Mouse (Mus musculus): ENCODE measurements around the gene St3gal3. TPM values are rescaled to one million over a fixed set of nuclear protein-coding genes. Genes with fewer than 3 reads are reported as not detected.

The St3gal3 gene
- total RNA-seq, 2 experiments from 2014 or later = 37.6 to 38.3 TPM

DNA sequence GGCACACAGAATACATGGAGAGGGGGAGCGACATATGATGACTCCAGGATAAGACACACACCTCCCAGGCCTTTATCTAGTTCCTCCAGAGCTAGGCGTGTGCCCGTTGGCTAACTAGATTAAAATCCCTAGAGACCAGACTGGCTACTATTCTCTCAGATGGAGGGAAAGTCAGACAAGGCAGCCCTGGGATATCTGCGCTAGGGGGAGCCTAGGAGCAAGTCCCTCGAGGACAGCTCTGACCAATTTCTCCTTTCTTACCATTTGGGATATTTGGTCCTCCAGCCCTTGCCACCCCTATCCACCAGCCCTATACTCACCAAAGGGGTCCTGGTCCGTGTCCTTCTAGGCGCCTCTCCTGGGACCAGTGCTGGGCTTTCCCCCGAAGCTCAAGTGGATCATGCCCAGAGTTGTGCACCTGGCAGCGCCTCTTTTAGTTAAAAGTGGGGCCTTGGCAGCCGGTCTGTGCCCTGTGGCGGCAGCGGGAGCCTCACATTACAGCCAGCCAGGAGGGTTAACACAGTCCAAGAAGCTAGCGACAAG, 205.9 kb downstream of the St3gal3 start:
- peak in 1 of 2 experiments; percentile 72 for DNase-seq (ENCODE audit: low spot score in 2 of 2)

DNA sequence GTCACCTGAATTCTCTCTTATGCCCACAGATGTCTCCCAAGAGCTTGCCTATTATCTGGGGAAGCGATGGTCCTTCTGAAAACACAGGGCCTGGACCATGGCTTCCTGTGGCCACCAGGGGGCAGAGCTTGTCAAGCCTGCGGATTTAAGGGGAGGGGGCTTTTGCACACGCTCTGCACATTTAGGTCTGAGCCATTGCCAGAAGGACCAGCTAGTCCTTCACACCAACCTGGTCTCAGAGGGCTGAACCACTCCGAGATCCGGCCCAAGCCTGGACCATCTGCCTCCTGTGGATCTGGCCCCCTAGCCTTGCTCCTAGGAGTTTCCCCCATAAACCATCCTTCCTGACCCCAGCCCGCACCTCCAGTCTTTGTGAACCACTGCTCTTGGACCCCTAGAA, 206.5 kb downstream of the St3gal3 start:
- DNase-seq (ENCODE audit: low spot score in 2 of 2) = peak; percentile 70 to 72

DNA sequence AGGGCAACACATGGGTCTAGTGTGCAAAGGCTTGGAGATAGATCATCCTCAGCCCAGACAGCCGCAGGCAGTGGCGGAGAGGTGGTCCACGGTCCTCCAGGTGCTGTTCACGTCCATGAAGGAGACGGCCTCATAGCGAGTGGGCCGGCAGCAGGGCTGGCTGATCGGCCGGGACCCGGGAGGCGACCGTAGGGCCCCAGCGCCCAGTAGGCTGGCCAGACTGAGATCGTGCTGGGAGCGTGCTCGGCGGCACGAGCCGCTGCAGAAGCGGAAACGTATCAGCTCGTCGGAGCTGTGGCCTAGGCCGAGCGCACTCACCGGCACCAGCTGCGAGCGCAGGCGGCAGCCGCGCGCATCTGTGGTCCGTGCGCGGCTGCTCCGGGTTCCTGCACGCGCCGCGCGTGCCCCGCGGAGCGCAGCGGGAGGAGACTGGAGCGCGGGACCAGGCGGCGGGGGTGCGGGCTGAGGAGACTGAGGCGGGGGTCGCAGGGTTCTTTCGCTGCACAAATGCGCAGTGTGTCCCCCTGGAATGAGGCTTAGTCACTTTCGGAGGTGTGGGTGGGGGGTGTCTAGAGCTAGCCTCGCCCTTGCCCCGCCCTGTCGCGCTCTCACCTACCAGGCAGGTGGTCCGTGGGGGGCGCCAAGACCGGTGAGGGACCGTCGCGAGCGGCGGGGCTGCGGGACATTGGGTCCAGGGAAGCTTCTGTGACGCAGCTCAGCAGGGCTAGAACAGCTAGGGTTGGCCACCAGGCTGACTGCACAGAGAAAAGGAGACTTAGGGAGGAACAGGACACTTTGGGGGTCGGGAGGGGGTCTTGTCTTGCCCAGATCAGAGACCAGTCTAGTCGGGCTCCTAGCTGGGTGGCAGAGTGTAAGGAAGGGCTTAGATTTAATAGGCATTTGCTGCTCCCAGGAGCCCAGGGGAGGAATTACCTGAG, 207.9 kb downstream of the St3gal3 start:
- peak in 1 of 2 experiments; percentile 71 for DNase-seq (ENCODE audit: low spot score in 2 of 2)

- no peak for DNase-seq (ENCODE audit: low spot score in 2 of 2)
Measured at GRCm38 (mm10) chr4:117924916-117925315, 209.8 kb downstream of the St3gal3 start.

DNA sequence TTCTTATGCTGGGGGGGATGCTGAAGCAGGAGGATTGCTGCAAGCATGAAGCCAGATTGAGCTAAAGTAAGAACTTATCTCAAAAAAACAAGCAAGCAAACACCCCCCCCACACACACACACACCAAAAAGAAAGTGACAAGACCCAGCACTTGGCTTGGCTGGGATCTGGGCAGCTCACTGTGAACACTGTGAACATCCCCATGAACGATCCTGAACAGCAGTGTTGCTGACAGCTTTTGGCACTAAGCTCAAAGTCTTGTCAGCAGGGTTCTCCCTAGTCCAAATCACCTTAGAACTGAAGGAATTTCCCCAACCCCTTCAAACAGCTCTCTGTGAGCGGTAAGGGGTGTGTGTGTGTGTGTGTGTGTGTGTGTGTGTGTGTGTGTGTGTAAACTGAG, 211.3 kb downstream of the St3gal3 start:
- DNase-seq (ENCODE audit: low spot score in 2 of 2) = no peak

GRCm38 (mm10) chr4:117921358-117921757, 213.4 kb downstream of the St3gal3 start:
- no peak for DNase-seq (ENCODE audit: low spot score in 2 of 2)

DNA sequence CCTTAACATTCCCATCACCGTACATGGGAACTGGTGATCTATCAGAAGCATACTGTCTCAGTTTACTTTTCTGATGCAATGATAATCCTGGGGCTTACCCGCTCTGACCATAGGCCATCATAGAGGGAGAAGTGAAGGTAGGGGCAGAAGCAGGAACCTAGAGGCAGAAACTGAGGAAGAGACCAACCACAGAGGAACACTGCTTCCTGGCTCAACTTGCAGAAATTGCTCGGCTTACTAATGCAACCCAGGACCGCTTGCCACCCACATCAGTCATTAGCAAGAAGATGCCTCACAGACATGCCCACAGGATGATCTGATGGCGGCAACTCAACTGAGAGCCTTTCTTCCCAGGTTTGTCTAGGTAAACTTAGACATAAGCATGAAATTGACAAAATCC, 216.0 kb downstream of the St3gal3 start:
- no peak for DNase-seq (ENCODE audit: low spot score in 2 of 2)

GRCm38 (mm10) chr4:117918261-117918660, 216.5 kb downstream of the St3gal3 start:
- no peak for DNase-seq (ENCODE audit: low spot score in 2 of 2)

GRCm38 (mm10) chr4:117917847-117918246, 216.9 kb downstream of the St3gal3 start:
- DNase-seq (ENCODE audit: low spot score in 2 of 2) = no peak

GRCm38 (mm10) chr4:117917402-117917801, 217.3 kb downstream of the St3gal3 start:
- DNase-seq (ENCODE audit: low spot score in 2 of 2) = no peak

GRCm38 (mm10) chr4:117916386-117916785, 218.3 kb downstream of the St3gal3 start:
- no peak for DNase-seq (ENCODE audit: low spot score in 2 of 2)

DNA sequence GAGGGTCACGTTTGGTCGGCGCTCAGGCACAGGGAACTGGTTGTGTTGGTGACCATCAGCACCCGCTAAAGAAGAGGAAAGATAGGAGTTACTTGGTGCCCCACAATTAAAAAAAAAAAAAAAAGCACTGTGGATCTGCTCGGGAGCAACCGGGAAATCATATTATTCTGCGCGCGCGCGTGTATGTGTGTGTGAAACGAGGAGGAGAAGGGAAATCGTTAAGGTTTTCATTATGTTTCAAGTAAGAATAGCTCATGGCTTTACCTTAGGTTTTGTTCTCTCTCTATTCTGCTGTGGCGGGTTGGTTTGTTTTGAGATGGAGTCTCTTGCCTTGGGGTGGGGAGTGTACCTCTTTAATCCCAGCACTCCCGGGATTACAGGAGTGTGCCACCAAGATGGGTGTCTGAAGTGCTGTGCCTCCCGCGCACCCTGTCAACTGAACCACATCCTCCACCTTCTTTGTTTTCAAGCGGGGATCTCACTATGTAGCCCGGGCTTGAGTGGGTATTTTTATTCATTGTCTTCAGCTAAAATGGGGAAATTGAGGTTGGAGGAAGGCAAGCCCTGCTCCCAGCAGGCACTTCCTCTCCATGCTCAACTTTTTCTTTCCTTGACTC, 219.1 kb downstream of the St3gal3 start:
- DNase-seq (ENCODE audit: low spot score in 2 of 2) = no peak

- DNase-seq (ENCODE audit: low spot score in 2 of 2) = peak; percentile 92 to 96
Measured at GRCm38 (mm10) chr4:117914591-117915442, 219.9 kb downstream of the St3gal3 start, which contains the start of gene Ipo13. Gene Ipo13, minus strand, starts transcription at chr4:117914999.

DNA sequence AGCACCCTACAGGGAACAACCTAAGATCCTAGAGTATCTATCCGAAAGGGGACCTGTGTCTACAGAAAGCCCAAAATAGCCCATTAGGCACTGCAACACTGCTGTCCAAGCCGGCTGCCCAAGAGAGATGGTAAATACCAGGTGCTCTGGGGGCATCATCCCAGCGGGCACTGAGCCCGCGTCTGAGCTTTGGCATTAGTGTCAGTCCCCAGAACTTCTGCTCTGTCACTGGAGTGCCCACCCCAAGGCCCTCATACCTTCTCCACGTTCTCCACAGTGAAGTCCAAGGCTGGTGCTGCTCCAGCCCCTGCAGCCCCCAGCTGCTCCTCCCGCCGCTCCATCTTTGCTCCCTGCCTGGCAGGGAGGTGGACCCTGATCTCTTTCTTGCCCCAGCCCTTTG, 220.7 kb downstream of the St3gal3 start:
- no peak for DNase-seq (ENCODE audit: low spot score in 2 of 2)

DNA sequence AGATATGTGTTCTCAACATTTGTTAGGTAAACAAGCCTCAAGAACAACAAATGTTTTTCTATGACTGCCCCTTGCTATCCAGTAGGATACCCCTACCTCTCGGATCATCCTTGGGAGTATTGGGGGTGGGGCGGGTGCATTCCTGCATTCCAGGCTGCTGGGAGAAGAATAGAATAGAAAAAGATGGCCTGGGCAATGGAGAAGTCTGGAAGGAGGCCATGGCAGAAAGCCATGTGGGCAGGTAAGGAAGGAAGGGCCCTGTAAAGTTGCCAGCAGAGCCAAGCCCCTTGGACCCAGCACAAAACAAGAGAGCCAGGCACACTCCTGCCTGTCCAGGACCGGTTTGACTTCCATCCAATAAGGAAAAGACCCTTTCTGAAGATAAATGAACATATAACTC, 221.3 kb downstream of the St3gal3 start:
- peak in 1 of 2 experiments; percentile 46 for DNase-seq (ENCODE audit: low spot score in 2 of 2)

DNA sequence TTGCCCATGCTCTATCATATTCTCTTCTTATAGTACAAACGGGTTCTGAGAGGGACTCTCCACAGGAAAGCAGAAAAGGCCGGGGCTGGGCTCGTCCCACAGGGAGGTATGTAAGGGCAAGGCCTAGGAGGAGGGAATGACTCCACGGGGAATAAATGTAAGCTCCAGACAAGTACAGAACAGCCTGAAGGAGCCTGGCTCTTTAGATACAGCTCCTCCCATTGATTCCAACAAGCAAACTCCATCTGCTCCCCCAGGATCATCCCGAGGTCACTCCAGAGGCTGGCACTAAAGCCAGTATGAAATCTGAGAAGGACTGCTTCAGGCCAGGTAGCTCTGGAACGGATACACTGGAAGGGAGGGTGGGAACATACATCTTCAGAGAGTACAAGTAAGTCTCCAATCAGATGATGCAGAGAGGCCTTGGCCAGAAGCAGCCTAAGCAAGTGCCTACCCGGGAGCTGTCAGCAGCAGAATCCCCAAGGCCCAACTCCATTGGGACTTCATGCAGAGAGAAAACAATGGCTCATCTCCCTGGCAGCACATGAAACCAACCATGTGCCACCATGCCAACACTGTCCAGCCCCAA, 221.9 kb downstream of the St3gal3 start:
- no peak for DNase-seq (ENCODE audit: low spot score in 2 of 2)

DNA sequence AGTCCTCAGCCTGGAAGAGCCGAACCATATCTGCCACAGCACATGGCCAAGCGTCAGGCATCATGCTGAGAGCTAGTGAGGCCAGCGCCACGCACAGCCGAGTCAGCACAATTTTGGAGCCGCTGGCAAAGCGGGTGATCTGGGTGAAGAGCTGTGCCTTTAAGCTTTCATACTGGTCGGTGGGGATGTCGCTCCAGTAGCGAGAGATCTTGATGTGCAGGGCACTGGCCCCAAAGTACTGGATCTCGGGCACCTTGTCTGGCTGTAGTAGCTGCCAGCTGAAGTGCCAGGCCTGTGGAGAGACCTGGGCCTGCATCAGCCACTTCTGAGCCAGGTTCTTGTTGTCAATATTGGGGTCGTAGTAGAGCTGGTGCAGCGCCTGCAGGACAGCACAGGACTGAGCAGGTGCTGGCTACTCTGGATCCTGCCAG, 222.6 kb downstream of the St3gal3 start:
- DNase-seq (ENCODE audit: low spot score in 2 of 2) = no peak

DNA sequence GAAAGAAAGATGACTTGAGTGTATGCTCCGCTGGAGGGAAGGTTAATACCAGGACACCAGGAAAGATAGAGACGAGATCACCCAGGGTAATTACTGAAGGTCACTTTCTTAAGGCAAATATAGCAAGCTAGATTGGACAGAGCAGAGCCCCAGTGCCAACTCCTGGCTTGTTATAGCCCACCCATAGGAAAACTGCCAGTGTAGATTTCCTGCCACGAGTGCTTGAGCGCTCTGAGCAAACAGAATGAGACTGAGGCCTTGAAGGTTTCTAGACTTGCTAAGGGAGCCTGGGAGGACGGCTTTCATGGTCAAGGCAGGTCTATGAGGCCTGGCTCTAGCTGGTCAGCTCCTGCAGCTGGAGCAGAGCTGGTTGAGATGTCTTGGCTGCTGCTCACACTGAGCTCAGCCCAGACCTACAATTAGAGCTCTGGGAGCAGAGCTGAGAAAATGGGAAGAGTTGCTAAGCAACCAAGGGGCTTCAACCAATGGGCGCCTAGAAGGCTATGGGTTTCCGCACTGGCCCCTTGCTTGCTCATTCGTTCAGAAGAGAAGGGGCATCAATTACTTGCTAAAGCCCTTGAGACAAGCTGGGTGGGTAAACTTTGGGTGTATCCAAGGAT, 225.8 kb downstream of the St3gal3 start:
- DNase-seq (ENCODE audit: low spot score in 2 of 2) = no peak

DNA sequence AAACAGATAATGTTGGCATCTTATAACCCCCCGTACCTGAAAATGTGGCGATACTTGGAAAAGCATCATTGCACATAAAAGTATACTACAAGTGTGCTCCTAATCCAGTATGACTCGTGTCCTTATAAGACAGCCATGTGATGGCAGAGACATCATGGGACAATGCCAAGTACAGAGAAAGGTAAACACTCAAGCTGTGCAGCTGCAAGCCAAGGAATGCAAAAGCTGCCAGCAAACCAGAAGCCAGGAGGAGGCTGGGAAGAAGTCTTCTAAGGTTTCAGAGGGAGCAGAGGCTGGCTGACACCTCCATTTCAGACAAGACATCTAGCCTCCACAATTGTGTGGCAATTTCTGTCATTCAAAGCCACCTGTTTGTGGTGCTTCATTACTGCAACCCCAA, 228.5 kb downstream of the St3gal3 start:
- DNase-seq (ENCODE audit: low spot score in 2 of 2) = no peak

GRCm38 (mm10) chr4:117904761-117905160, 230.0 kb downstream of the St3gal3 start:
- no peak for DNase-seq (ENCODE audit: low spot score in 2 of 2)

Measured in layer of hippocampus, postnatal 10 days (tissue).